Mouse (Mus musculus) c-Kit-positive CD71-positive TER-119-negative erythroid progenitor cells, embryonic 14.5 days (primary cell): ENCODE results near the gene Erbin.

Experiments used
- DNase-seq: peaks from one replicate; pipeline ENCODE4 v3.0.0-alpha.2; 2013; ENCODE audit warnings: low read depth

Gene Erbin

GRCm38 (mm10) chr13:103807464-103807863 lies 112.8 kb downstream of the Erbin start:
- DNase-seq = no peak

- DNase-seq = no peak
Measured at GRCm38 (mm10) chr13:103806210-103806851, 114.0 kb downstream of the Erbin start.

- no peak for DNase-seq
Measured at GRCm38 (mm10) chr13:103803721-103804120, 116.6 kb downstream of the Erbin start.

GRCm38 (mm10) chr13:103801021-103801420 lies 119.3 kb downstream of the Erbin start:
- no peak for DNase-seq

- no peak for DNase-seq
Measured at GRCm38 (mm10) chr13:103794688-103795543, 125.4 kb downstream of the Erbin start.

GRCm38 (mm10) chr13:103779922-103780585 lies 140.3 kb downstream of the Erbin start:
- DNase-seq = peak; percentile 21

GRCm38 (mm10) chr13:103777126-103777525 lies 143.2 kb downstream of the Erbin start:
- DNase-seq = no peak

GRCm38 (mm10) chr13:103774119-103774757 lies 146.1 kb downstream of the Erbin start, which contains the start of gene Srek1:
Srek1 (minus strand) TSS chr13:103774608.
- peak; percentile 83 for DNase-seq

- DNase-seq = no peak
Measured at GRCm38 (mm10) chr13:103773407-103774118, 146.8 kb downstream of the Erbin start.

- DNase-seq = no peak
Measured at GRCm38 (mm10) chr13:103772917-103773316, 147.4 kb downstream of the Erbin start.

- DNase-seq = no peak
Measured at GRCm38 (mm10) chr13:103770821-103771220, 149.5 kb downstream of the Erbin start.
